Mouse (Mus musculus) liver, embryonic 14.5 days (tissue): ENCODE results near the gene Mettl17.

Experiments
- CTCF ChIP-seq: IDR thresholded peaks from 2 replicates; pipeline ENCODE4 v1.5.1; 2016; ENCODE audit warnings: antibody characterized with exemption, low read depth, control low read depth
- EP300 ChIP-seq: IDR thresholded peaks from 2 replicates; pipeline ENCODE4 v1.6.1; 2016; ENCODE audit warnings: antibody characterized with exemption, low read depth

- TF ChIP-seq EP300, result no peak
- TF ChIP-seq CTCF, result no peak
Observed at GRCm38 (mm10) chr14:51929309-51929943, 44.8 kb downstream of the Mettl17 start.
